Mouse (Mus musculus) left cerebral cortex, postnatal 36 days (tissue): ENCODE results near the gene Rab24. TPM values are rescaled to one million over a fixed set of nuclear protein-coding genes. Genes with fewer than 3 reads are reported as not detected.

Experiments
- DNase-seq, 2 experiments: peaks; one replicate each; pipeline ENCODE4 v3.0.0; 2021 to 2022; ENCODE audit warnings: low spot score in 2 of 2, mixed read lengths in 1 of 2
- intact Hi-C: fragments of 180-260 bp; cut with DNase I; formaldehyde crosslinking; loops from one replicate; pipeline ENCODE4 v1.15.1; 2025
- total RNA-seq, 2 experiments: library from RNA; stranded (reverse); gene quantifications; 2 replicates each; pipeline ENCODE4 v1.2.3; 2021

Rab24 gene
- total RNA-seq, 2 experiments from 2014 or later = 80.9 to 86.8 TPM

DNA sequence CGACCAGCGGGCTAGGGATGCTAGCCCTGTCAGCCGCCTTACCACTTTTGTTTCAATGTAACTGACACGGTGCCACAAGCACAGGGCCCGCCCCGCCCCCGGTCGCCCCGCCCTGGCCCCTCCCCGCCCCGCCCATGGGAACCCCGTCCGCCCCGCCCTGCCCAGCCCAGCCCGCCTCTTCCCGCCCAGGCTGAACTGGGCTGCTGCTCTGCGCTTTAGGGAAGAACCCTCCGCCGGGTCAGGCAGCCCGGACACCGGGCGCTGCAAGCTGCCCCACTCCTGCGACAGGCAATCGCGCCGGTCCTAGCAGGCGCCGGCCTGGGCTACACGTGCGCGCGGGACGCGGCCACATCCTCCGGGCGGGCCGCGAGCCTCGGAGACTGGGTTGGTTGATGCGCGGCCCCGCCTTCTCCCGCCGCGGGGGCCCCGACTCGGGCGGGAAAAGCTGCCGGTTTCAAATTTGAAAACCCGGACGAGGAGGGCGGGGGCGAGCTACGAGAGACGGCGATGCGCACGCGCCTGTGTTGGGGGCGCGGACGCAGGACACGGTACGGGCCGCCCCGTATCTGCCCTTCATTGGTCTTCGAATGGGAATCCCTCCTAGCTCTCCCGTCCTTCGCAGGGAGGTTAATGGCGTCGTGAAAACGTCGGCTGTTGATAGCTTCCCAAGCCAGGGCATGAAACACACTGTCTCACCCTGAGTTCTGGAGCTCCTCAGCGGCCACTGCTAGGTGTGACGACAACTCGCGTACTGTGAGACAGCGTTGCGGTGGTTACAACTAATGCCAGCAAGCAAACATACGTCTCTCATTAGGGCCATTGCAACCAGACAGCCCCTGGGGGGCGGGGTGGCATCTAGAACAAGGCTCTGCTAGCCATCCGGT lies 8.2 kb upstream of the Rab24 start, which contains the start of gene Mxd3:
Gene Mxd3 (minus strand): TSS at position 141 of the 884 bp plus-strand sequence.
- intact Hi-C loops = no loop called here
- DNase-seq = peak; percentile 82 to 86

DNA sequence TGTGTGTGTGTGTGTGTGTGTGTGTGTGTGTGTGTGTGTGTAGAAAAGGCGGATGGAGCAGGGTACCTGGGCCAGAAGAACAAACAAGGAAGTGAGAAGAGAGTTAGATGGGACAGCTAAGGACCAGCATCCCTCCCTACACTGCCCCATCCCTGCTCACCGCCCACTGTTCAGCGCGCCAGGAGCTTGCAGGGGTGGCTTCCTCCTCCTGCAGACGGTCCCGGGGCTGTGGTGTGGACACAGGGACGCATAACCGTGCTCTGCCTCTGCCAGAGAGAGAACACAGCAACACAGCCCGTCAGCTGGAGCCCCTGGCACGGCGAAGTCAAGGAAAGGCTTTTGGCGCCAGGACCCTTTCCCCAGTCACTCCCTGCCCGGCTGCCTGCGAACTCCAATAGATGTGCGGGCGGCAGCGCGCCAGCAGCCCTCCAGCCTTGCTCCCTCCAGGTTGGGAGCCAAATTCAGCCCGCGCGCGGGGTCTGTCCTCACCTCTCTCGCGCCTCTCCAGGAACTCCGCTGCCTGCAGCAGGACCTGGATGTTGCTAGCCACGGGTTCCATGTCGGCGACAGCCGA lies 7.5 kb upstream of the Rab24 start:
- no peak for DNase-seq
- intact Hi-C loops = no loop called here

DNA sequence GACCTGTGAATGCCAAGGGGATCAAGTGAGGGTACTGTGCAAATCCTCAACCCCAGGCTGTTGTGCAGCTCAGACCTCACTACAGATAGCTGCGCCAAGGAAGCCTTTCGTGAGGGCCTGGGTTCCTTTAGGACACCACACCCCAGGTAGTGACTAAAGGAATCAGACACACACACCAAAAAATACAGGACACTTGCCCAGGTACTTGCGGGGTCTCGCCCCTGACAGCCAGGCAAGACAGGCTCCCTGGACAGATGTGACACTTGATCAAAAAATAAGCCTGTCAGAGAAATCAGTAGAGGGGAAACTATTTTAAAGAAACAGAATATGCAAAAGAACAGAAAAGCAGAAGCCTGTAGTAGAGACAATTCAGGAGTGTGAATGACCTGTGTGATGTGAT lies 6.9 kb upstream of the Rab24 start:
- no peak for DNase-seq
- intact Hi-C loops = no loop called here

DNA sequence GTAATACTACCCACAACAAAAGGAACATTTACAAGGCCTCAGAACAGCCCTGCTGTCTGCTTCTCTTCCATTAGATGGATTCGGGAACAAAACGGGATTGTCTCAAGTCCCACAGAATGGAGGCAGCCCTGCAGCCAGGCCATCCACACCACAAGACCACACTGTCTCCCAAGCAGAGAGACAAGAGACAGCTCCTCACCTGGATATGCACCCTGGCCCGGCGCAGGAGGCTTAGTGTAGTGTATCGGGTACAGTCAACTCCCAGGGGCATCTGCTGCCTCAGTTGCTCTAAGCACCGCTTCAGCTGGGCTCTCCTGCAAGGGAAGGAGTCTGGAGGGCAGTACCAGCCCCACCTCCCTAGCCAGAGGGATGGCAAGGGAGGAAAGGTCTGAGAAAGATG lies 6.4 kb upstream of the Rab24 start:
- no peak for DNase-seq
- intact Hi-C loops = no loop called here

DNA sequence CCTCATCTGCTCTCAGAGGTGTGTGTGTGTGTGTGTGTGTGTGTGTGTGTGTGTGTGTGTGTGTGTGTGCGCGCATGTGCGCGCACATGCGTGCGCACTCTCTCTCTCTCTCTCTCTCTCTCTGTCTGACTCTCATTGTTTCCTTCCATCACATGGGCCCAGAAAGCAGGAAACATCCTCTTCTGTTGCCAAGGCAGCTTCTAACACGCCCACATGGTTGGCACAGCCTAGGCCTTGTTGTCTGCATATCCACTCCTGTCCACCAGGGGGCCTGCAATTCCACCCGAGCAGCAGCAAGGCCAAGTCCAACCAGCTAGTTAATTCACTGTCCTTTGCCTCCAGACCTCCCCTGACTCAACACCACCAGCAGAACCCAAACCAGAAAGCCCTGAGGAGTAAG lies 5.9 kb upstream of the Rab24 start:
- DNase-seq = peak; percentile 91
- intact Hi-C loops = no loop called here

DNA sequence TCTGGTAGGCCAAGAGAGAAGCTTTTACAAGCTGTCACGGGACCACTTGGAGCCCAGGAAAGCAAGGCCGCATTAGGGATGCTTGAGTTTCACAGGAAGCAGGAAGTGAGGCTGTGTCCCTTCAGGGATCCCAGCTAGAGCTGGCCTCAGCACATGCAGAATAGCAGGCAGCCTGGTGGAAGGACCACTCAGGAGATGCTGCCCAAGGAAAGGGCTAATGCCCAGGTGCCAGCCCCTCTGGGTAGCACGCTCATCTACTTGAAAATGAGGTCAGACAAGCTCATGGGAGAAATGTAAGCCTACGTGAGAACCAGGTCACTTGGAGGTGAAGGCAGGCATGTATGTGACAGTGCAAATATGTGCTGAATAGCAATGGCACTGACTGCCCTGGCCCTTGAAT lies 5.4 kb upstream of the Rab24 start:
- intact Hi-C loops = no loop called here
- DNase-seq = no peak

DNA sequence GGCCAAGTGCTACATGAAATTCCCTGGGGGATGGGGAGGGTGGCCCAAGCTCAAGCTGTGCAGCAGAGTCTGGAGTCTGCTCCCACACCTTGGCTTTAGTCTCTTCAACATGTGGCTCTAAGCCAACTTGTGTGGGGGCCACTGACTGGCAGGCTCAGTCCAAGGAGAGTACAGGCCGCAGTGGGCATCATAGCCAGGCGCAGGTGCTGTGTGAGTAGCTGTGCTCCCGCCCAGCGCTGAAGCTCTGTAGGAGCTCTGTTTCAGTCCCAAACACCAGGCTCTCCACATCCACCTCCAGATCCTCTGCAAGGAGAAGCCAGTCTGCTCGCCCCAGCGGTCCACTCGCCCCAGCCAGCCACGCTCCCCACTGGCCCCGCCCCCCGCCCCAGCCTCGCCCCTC lies 3.9 kb upstream of the Rab24 start:
- intact Hi-C loops = no loop called here
- peak in 1 of 2 experiments; percentile 50 for DNase-seq

DNA sequence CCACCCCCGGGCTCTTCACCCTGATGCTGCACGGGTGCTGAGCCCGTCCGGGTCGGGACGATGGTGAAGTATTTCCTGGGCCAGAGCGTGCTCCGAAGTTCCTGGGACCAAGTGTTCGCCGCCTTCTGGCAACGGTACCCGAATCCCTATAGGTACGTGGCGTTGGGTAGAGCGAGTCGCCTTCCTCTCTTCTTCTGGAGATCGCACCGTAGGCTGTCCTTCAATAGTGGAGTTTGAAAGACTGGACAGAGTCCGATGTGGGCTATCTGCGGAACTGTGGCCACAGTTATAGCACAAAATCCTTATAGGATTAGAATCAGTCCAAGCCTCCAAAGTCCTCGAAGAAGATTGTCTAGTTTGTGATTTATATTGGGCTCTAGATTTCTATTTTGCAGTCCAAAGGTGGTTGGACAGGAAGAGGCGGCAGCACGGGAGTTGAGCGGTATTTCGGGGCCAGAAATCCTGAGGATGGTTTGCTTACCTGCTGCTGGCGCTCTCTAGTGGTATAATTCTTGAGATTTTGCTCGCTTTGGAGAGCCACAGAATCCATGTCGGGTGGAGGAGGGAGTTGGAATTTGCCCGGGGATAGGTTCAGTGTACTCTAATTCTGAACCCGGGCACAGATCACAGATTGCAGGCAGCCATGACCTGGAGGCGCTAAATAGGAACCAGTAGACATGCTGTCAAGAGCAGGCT lies 532 bp upstream of the Rab24 start:
- intact Hi-C loops = no loop called here
- DNase-seq = no peak

DNA sequence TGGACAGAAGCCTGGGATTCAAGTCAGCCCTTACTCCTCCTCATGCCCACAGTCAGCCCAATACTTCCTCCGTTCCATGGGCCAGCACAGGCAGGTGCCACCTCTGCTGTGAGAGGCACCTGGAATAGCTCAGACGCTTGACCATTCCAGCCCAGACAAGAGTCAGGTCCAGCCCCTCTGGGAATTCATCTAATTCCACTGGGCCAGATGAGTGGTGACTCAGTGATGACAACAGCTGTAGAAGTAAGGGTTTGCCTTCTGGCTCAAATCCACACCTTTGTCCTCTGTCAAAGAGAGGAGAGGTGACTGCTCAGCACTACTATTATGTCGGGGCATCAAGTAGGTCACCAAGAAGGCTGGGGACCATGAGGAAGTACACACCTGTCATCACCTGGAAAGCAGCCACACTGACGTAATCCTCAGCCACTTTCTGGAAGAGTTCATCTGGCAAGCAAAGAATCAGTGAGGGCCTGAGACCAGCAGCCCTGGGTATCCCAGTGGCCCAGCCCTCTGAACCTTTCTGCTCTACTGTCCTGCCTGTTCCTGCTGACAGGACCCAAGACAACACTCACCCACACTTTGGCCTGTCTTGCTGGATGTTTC lies 1.7 kb downstream of the Rab24 start, which contains the start of gene Prelid1:
Gene Prelid1 (plus strand): TSS at position 570 of the 603 bp plus-strand sequence.
- peak in 1 of 2 experiments; percentile 3 for DNase-seq
- intact Hi-C loops = no loop called here

DNA sequence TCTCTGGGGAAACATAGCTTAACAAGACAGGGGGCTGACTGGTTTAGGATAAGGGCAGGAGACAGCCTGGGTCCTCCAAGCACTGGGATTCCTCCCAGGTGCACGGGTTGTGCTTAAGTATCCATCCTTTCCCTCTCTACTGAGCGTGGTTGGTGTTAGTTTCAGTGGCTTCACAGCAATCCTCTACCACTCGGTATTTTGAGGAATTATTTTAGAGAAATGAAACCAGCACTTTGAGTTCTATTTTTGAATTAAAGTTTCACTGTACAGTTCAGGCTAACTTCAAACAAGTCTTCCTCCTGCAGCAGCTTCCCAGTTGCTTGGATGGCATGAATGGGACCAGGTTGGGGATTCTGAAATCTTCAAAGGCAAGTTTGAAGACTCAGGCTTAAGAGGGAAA lies 3.4 kb downstream of the Rab24 start:
- intact Hi-C loops = no loop called here

DNA sequence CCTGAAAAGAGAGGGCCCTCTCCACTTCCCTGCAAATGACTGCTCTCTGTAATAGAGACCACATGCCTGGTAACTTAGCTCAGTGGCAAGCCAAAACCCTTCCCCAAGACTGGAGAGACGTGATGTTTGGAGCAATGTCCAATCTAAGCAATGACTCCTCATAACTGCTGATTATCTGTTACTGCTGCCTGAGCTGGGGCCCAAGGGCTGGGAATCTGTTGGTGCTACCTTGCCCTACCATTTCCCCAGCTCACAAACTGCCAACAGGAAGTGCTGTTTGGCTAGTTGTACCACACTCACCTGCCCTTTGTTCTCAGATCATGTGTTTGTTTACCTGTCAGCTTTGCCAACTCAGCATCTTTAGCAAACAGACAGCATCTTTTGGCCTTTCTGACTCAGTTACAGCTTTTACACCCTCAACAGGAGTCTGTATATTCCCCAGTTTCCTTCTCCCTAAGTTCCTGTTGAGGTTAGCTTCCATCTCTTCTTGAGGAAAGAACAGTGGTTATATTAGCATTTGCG lies 6.8 kb downstream of the Rab24 start:
- intact Hi-C loops = no loop called here
- no peak for DNase-seq

More for the DNA sequence above, 3.4 kb downstream of the Rab24 start:
- DNase-seq = no peak

DNA sequence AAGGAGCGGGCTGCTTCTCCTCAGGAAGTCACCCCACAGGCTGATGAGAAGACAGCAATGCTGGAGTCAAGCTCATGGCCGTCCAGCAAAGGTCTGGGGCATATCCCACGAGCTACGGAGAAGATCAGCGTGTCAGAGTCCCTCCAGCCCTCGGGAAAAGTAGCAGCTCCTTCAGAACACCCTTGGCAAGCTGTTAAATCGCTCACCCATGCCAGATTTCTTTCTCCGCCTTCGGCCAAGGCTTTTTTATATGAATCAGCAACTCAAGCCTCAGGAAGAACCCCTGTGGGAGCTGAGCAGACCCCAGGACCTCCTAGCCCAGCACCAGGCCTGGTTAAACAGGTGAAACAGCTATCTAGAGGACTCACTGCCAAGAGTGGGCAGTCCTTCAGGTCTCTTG lies 8.7 kb downstream of the Rab24 start:
- intact Hi-C loops = no loop called here
- DNase-seq = no peak

DNA sequence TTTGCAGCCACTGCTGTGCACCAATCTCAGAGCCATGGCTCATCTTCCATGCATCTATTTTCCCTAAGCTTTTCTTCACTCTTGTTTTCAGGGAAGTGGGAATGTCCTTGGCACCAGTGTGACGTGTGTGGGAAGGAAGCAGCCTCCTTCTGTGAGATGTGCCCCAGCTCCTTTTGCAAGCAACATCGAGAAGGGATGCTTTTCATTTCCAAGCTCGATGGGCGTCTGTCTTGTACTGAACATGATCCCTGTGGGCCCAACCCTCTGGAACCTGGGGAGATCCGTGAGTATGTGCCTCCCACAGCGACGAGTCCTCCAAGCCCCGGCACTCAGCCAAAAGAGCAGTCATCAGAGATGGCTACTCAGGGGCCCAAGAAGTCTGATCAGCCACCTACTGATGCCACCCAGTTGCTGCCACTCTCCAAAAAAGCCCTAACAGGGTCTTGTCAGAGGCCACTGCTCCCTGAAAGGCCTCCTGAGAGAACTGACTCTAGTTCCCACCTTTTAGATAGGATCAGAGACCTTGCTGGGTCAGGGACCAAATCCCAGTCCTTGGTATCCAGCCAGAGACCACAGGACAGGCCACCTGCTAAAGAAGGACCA lies 9.6 kb downstream of the Rab24 start:
- intact Hi-C loops = no loop called here
- DNase-seq = peak in 1 of 2 experiments; percentile 70

DNA sequence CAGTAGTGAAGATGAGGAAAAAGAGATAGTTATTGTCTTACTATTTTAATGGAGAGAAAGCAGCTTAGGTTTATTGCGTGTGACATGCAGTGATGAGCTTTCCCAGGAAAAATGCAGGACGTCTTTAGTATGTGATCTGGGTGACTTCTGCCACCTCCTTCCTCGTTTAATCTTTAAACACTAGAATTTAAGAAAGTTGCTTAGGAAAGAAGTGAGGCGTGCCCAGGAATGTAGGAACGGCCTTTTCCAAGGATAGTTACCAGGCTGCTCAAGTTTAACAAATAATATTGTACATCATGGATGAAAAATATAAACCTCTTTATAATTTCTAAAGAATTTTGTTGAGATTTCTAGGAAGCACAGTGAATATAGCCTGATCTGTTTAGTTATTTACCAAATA lies 20.8 kb downstream of the Rab24 start:
- no peak for DNase-seq
- intact Hi-C loops = loop anchor here (5.0 kb wide), 1 partner anchor 54 kb away; no protein-coding TSS in a partner anchor

DNA sequence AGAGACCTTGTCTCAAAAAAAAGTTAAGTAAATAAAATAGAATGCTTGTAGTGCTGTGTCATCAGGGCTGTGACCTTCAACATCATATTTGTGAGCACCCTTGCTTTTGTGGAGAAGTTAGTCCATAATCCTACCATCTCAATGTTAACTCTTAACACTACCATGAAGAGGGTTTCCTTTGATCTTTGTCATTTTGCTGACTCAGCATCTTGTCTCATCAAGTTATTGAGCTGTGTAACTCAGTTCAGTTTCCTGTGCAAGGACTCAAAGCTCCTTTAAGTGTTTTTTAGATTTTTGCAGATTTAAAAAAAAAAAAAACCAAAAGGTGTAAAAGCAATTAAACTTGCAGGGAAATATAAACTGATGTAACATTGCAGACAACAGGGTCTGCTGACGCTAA lies 25.0 kb downstream of the Rab24 start:
- intact Hi-C loops = no loop called here

DNA sequence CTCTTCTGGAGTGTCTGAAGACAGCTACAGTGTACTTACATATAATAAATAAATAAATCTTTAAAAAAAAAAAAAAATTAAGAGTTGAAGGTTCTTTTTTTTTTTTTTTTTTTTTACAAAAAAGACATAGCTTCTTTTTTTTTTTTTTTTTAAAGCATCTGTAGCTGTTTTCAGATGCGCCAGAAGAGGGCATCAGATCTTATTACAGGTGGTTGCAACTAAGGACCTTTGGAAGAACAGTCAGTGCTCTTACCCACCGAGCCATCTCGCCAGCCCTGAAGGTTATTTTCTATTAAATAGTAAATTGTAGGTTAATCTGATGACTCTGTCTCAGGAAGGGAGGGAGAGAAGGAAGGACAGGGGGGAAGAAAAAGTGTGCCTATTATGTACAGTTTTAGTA lies 32.9 kb downstream of the Rab24 start:
- DNase-seq = no peak
- intact Hi-C loops = no loop called here

More for the DNA sequence above, 25.0 kb downstream of the Rab24 start:
- no peak for DNase-seq

DNA sequence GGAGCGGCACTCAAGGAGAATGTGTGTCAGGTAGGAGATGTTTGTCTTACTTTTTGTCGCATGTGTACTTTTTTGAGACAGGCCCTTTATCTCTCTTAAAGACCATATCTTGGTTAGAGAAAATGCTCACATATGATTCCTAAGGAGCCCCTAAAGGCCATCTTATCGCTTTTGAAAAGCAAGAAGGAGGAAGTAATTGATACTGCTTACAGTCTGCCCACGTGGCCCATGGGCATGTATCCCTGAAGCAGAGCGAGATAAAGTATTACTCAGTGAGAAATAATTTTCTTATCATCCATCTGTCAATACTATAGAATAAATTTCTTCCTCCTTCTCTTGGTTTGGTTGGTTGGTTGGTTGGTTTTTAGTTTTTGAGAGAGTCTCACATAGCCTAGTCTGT lies 44.1 kb downstream of the Rab24 start:
- no peak for DNase-seq
- intact Hi-C loops = no loop called here

DNA sequence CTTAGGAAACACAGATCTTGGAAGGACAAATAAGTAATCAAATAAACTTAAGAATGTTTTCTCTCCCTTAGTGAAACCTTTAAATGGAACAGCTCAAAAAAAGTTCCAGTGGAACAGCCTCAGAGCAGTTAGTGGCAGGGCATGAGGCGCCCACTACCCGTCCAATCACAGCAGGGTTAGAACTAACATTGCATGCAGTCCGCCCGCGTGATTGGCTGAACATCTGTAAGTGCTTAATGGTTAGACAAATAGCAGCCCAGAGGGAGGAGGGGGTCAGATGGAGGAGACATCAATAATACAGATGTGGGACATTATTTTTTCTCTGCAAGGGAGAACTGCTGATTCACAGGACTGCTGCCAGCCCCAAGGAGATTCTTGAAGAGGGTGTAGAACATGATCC lies 44.5 kb downstream of the Rab24 start:
- intact Hi-C loops = no loop called here

More for the DNA sequence above, 44.5 kb downstream of the Rab24 start:
- DNase-seq = no peak
